Mouse (Mus musculus): Measurements from ENCODE around the gene Sry.

Sry gene

GRCm38 (mm10) chrY:2663558-2663957, at the start of gene Sry:
Gene Sry (minus strand): TSS chrY:2663658.
- DNase-seq (ENCODE audit: extremely low read depth, low read depth, low spot score): no peak

Measured in fat pad, adult 2 months (tissue).